ENCODE assay signal across 37 mouse cellular contexts in genomic region chr11:83645521-83645920, GRCm38 (mm10). TPM values are rescaled to one million over a fixed set of nuclear protein-coding genes. Genes with fewer than 3 reads are reported as not detected.
"Had no signal": no experiment of that assay in that cellular context is flagged by ENCODE, and none has a peak within 500 bp of the region (broad histone marks: within the 10 kb centered on the region; RNA-seq: fewer than 3 reads in every experiment).

Gene Rpl9-ps1 (minus strand): TSS chr11:83645621.

- DNase-seq: cerebellum, adult 9-10 months; cerebellum, adult 9-11 months; cerebellum, postnatal 10 days; cerebellum, postnatal 14 days; cerebellum, postnatal 36 days; embryo, embryonic 11 days; forebrain, postnatal 0 days; gastrocnemius, adult 2 months; gastrocnemius, postnatal 10 days; gastrocnemius, postnatal 14 days; gastrocnemius, postnatal 25 days; gastrocnemius, postnatal 36 days; heart, adult 18-20 months; heart, adult 2 months had no signal

- H3K36me3 ChIP-seq: embryonic facial prominence, embryonic 10.5 days; embryonic facial prominence, embryonic 12.5 days; embryonic facial prominence, embryonic 13.5 days; embryonic facial prominence, embryonic 15.5 days; forebrain, embryonic 10.5 days; forebrain, embryonic 12.5 days; forebrain, embryonic 15.5 days; heart, embryonic 10.5 days had no signal

- H3K4me1 ChIP-seq: embryonic facial prominence, embryonic 10.5 days; embryonic facial prominence, embryonic 12.5 days; embryonic facial prominence, embryonic 13.5 days; embryonic facial prominence, embryonic 15.5 days; forebrain, embryonic 10.5 days; forebrain, embryonic 12.5 days; forebrain, embryonic 13.5 days; forebrain, embryonic 15.5 days; heart, embryonic 10.5 days had no signal

- H3K4me3 ChIP-seq: embryonic facial prominence, embryonic 10.5 days; embryonic facial prominence, embryonic 12.5 days; embryonic facial prominence, embryonic 13.5 days; embryonic facial prominence, embryonic 15.5 days; erythroblast, embryonic 14.5 days; forebrain, embryonic 10.5 days; forebrain, embryonic 12.5 days; forebrain, embryonic 13.5 days; forebrain, embryonic 15.5 days; gastrocnemius, adult 2 months; heart, adult 2 months; heart, embryonic 10.5 days had no signal

- H3K27ac ChIP-seq: embryonic facial prominence, embryonic 10.5 days; embryonic facial prominence, embryonic 12.5 days; embryonic facial prominence, embryonic 13.5 days; embryonic facial prominence, embryonic 15.5 days; forebrain, embryonic 10.5 days; forebrain, embryonic 12.5 days; forebrain, embryonic 13.5 days; forebrain, embryonic 15.5 days; gastrocnemius, adult 2 months; heart, adult 2 months; heart, embryonic 10.5 days had no signal

RNA-seq across cellular contexts. Expression of gene Rpl9-ps1, which starts in this region (rescaled TPM):
- total RNA-seq: forebrain, postnatal 0 days; gastrocnemius, adult 18-20 months; gastrocnemius, adult 2 months; gastrocnemius, adult 8-10 months; gastrocnemius, postnatal 10 days; gastrocnemius, postnatal 14 days; gastrocnemius, postnatal 25 days; gastrocnemius, postnatal 36 days; gastrocnemius, postnatal 4 days; granulocyte monocyte progenitor cell, adult 5-6 weeks; heart, adult 18-20 months; heart, adult 2 months; heart, adult 8-10 months had no signal
- polyA plus RNA-seq: cortical plate, adult 2 months; embryonic facial prominence, embryonic 10.5 days; embryonic facial prominence, embryonic 11.5 days; embryonic facial prominence, embryonic 12.5 days; embryonic facial prominence, embryonic 13.5 days; embryonic facial prominence, embryonic 14.5 days; embryonic facial prominence, embryonic 15.5 days; erythroblast, embryonic 14.5 days; forebrain, embryonic 10.5 days; forebrain, embryonic 11.5 days; forebrain, embryonic 12.5 days; forebrain, embryonic 13.5 days; forebrain, embryonic 14.5 days; forebrain, embryonic 15.5 days; forebrain, embryonic 16.5 days; forebrain, postnatal 0 days; frontal cortex, adult 2 months; gonadal fat pad, adult 2 months; heart, adult 2 months; heart, embryonic 10.5 days had no signal
